Mouse (Mus musculus): ENCODE measurements at regions not wholly inside any gene's neighbourhood (a gene's known extent, or its start where the extent isn't known, plus 50 kb on each side); places are given as distances from the start of the nearest gene placed in this dataset.
A peak's percentile ranks its signal among the peaks of the same experiment; 100 is the strongest.

GRCm38 (mm10) chr9:115720306-115720705, 188.9 kb upstream of the Gadl1 start:
- H3K27me3 ChIP-seq (ENCODE audit: control insufficient read depth, insufficient read depth, low read length), result no peaks in the 10 kb centered on the region
- 0 out of 2 replicates have a peak, but pooled peaks cover 7% of the 10 kb centered on the region for H3K9me3 ChIP-seq (ENCODE audit: control insufficient read depth, low read length)
- no peak for DNase-seq (ENCODE audit: low spot score)
- no peaks in the 10 kb centered on the region for H3K4me1 ChIP-seq (replicated peaks; ENCODE audit: control insufficient read depth, insufficient read depth, low read length)
- H3K4me3 ChIP-seq (replicated peaks; ENCODE audit: low read length), result no peak overlapping the region
- ATAC-seq (ENCODE audit: low FRiP score), result no peak
- no peak overlapping the region for H3K27ac ChIP-seq
- H3K36me3 ChIP-seq (replicated peaks; ENCODE audit: control insufficient read depth, insufficient read depth), result no peaks in the 10 kb centered on the region
- WGBS, result 96% methylated on average over 2 of the region's 2 CpGs
- H3K4me2 ChIP-seq (replicated peaks), result no peak overlapping the region
- no peak overlapping the region for H3K9ac ChIP-seq

GRCm38 (mm10) chr9:115720841-115721240, 188.4 kb upstream of the Gadl1 start:
- Histone ChIP-seq H3K9ac (no peak overlapping the region), H3K27ac (no peak overlapping the region), H3K27me3 (ENCODE audit: control insufficient read depth, insufficient read depth, low read length) (no peaks in the 10 kb centered on the region), H3K4me2 (replicated peaks) (no peak overlapping the region), H3K36me3 (replicated peaks; ENCODE audit: control insufficient read depth, insufficient read depth) (no peaks in the 10 kb centered on the region), H3K4me1 (replicated peaks; ENCODE audit: control insufficient read depth, insufficient read depth, low read length) (no peaks in the 10 kb centered on the region), H3K9me3 (ENCODE audit: control insufficient read depth, low read length) (0 out of 2 replicates have a peak, but pooled peaks cover 9% of the 10 kb centered on the region), H3K4me3 (replicated peaks; ENCODE audit: low read length) (no peak overlapping the region)
- 97% methylated on average over 2 of the region's 2 CpGs for WGBS
- ATAC-seq (ENCODE audit: low FRiP score) (no peak), DNase-seq (ENCODE audit: low spot score) (no peak)

- 0 out of 2 replicates have a peak overlapping the region, but pooled peaks have one; percentile 26 for H3K27ac ChIP-seq
- no peaks in the 10 kb centered on the region for H3K27me3 ChIP-seq (ENCODE audit: control insufficient read depth, insufficient read depth, low read length)
- peaks cover 6% of the 10 kb centered on the region; the same call in 1 of the 2 replicates for H3K4me1 ChIP-seq (replicated peaks; ENCODE audit: control insufficient read depth, insufficient read depth, low read length)
- DNase-seq (ENCODE audit: low spot score) (no peak), ATAC-seq (ENCODE audit: low FRiP score) (no peak)
- H3K36me3 ChIP-seq (replicated peaks; ENCODE audit: control insufficient read depth, insufficient read depth), result no peaks in the 10 kb centered on the region
- H3K4me3 ChIP-seq (replicated peaks; ENCODE audit: low read length), result no peak overlapping the region
- H3K9ac ChIP-seq, result no peak overlapping the region
- no peak overlapping the region for H3K4me2 ChIP-seq (replicated peaks)
- H3K9me3 ChIP-seq (ENCODE audit: control insufficient read depth, low read length), result 0 out of 2 replicates have a peak, but pooled peaks cover 9% of the 10 kb centered on the region
- 6% methylated on average over 2 of the region's 2 CpGs for WGBS
Observed at GRCm38 (mm10) chr9:115724063-115724462, 185.2 kb upstream of the Gadl1 start.

GRCm38 (mm10) chr9:115727361-115727760, 181.9 kb upstream of the Gadl1 start:
- DNase-seq (ENCODE audit: low spot score) (peak; percentile 60), ATAC-seq (ENCODE audit: low FRiP score) (no peak)
- no peaks in the 10 kb centered on the region for H3K36me3 ChIP-seq (replicated peaks; ENCODE audit: control insufficient read depth, insufficient read depth)
- no peak overlapping the region for H3K27ac ChIP-seq
- 67% methylated on average over 5 of the region's 5 CpGs for WGBS
- H3K4me3 ChIP-seq (replicated peaks; ENCODE audit: low read length), result no peak overlapping the region
- H3K9ac ChIP-seq, result no peak overlapping the region
- peaks cover 6% of the 10 kb centered on the region; the same call in 1 of the 2 replicates for H3K4me1 ChIP-seq (replicated peaks; ENCODE audit: control insufficient read depth, insufficient read depth, low read length)
- H3K27me3 ChIP-seq (ENCODE audit: control insufficient read depth, insufficient read depth, low read length), result no peaks in the 10 kb centered on the region
- no peak overlapping the region for H3K4me2 ChIP-seq (replicated peaks)
- 0 out of 2 replicates have a peak, but pooled peaks cover 9% of the 10 kb centered on the region for H3K9me3 ChIP-seq (ENCODE audit: control insufficient read depth, low read length)

GRCm38 (mm10) chr9:115731557-115731956, 177.7 kb upstream of the Gadl1 start:
- Histone ChIP-seq H3K4me3 (replicated peaks; ENCODE audit: low read length) (no peak overlapping the region), H3K36me3 (replicated peaks; ENCODE audit: control insufficient read depth, insufficient read depth) (no peaks in the 10 kb centered on the region), H3K27me3 (ENCODE audit: control insufficient read depth, insufficient read depth, low read length) (no peaks in the 10 kb centered on the region), H3K4me1 (replicated peaks; ENCODE audit: control insufficient read depth, insufficient read depth, low read length) (peaks cover 6% of the 10 kb centered on the region; the same call in 1 of the 2 replicates), H3K9me3 (ENCODE audit: control insufficient read depth, low read length) (no peaks in the 10 kb centered on the region), H3K9ac (no peak overlapping the region), H3K4me2 (replicated peaks) (no peak overlapping the region), H3K27ac (no peak overlapping the region)
- 58% methylated on average over 6 of the region's 6 CpGs for WGBS
- DNase-seq (ENCODE audit: low spot score), result no peak
- no peak for ATAC-seq (ENCODE audit: low FRiP score)

GRCm38 (mm10) chr9:115733104-115733503, 176.2 kb upstream of the Gadl1 start:
- Histone ChIP-seq H3K27ac (no peak overlapping the region), H3K4me3 (replicated peaks; ENCODE audit: low read length) (no peak overlapping the region), H3K9me3 (ENCODE audit: control insufficient read depth, low read length) (no peaks in the 10 kb centered on the region), H3K9ac (no peak overlapping the region), H3K4me1 (replicated peaks; ENCODE audit: control insufficient read depth, insufficient read depth, low read length) (no peaks in the 10 kb centered on the region), H3K36me3 (replicated peaks; ENCODE audit: control insufficient read depth, insufficient read depth) (no peaks in the 10 kb centered on the region), H3K4me2 (replicated peaks) (no peak overlapping the region), H3K27me3 (ENCODE audit: control insufficient read depth, insufficient read depth, low read length) (no peaks in the 10 kb centered on the region)
- 93% methylated on average over 4 of the region's 4 CpGs for WGBS
- ATAC-seq (ENCODE audit: low FRiP score) (no peak), DNase-seq (ENCODE audit: low spot score) (no peak)

GRCm38 (mm10) chr9:115739984-115740383, 169.3 kb upstream of the Gadl1 start:
- no peak for ATAC-seq (ENCODE audit: low FRiP score)
- no peaks in the 10 kb centered on the region for H3K27me3 ChIP-seq (ENCODE audit: control insufficient read depth, insufficient read depth, low read length)
- no peaks in the 10 kb centered on the region for H3K4me1 ChIP-seq (replicated peaks; ENCODE audit: control insufficient read depth, insufficient read depth, low read length)
- no peak overlapping the region for H3K4me2 ChIP-seq (replicated peaks)
- WGBS, result 91% methylated on average over 5 of the region's 5 CpGs
- DNase-seq (ENCODE audit: low spot score), result no peak
- no peak overlapping the region for H3K27ac ChIP-seq
- H3K4me3 ChIP-seq (replicated peaks; ENCODE audit: low read length), result no peak overlapping the region
- H3K9ac ChIP-seq, result no peak overlapping the region
- H3K9me3 ChIP-seq (ENCODE audit: control insufficient read depth, low read length), result no peaks in the 10 kb centered on the region
- H3K36me3 ChIP-seq (replicated peaks; ENCODE audit: control insufficient read depth, insufficient read depth), result no peaks in the 10 kb centered on the region

- ATAC-seq (ENCODE audit: low FRiP score) (no peak), DNase-seq (ENCODE audit: low spot score) (no peak)
- Histone ChIP-seq H3K27me3 (ENCODE audit: control insufficient read depth, insufficient read depth, low read length) (no peaks in the 10 kb centered on the region), H3K4me3 (replicated peaks; ENCODE audit: low read length) (no peak overlapping the region), H3K4me1 (replicated peaks; ENCODE audit: control insufficient read depth, insufficient read depth, low read length) (no peaks in the 10 kb centered on the region), H3K9ac (no peak overlapping the region), H3K27ac (no peak overlapping the region), H3K4me2 (replicated peaks) (no peak overlapping the region), H3K36me3 (replicated peaks; ENCODE audit: control insufficient read depth, insufficient read depth) (no peaks in the 10 kb centered on the region), H3K9me3 (ENCODE audit: control insufficient read depth, low read length) (no peaks in the 10 kb centered on the region)
- 83% methylated on average over 9 of the region's 9 CpGs for WGBS
Observed at GRCm38 (mm10) chr9:115746436-115746835, 162.8 kb upstream of the Gadl1 start.

- Histone ChIP-seq H3K4me1 (replicated peaks; ENCODE audit: control insufficient read depth, insufficient read depth, low read length) (no peaks in the 10 kb centered on the region), H3K4me3 (replicated peaks; ENCODE audit: low read length) (no peak overlapping the region), H3K9me3 (ENCODE audit: control insufficient read depth, low read length) (0 out of 2 replicates have a peak, but pooled peaks cover 3% of the 10 kb centered on the region), H3K27me3 (ENCODE audit: control insufficient read depth, insufficient read depth, low read length) (no peaks in the 10 kb centered on the region), H3K36me3 (replicated peaks; ENCODE audit: control insufficient read depth, insufficient read depth) (no peaks in the 10 kb centered on the region), H3K9ac (no peak overlapping the region), H3K27ac (no peak overlapping the region), H3K4me2 (replicated peaks) (no peak overlapping the region)
- DNase-seq (ENCODE audit: low spot score), result no peak
- WGBS, result 54% methylated on average over 2 of the region's 2 CpGs
- no peak for ATAC-seq (ENCODE audit: low FRiP score)
Observed at GRCm38 (mm10) chr9:115760496-115760895, 148.8 kb upstream of the Gadl1 start.

GRCm38 (mm10) chr9:115764136-115764535, 145.1 kb upstream of the Gadl1 start:
- Histone ChIP-seq H3K4me3 (replicated peaks; ENCODE audit: low read length) (no peak overlapping the region), H3K9me3 (ENCODE audit: control insufficient read depth, low read length) (0 out of 2 replicates have a peak, but pooled peaks cover 3% of the 10 kb centered on the region), H3K4me1 (replicated peaks; ENCODE audit: control insufficient read depth, insufficient read depth, low read length) (no peaks in the 10 kb centered on the region), H3K4me2 (replicated peaks) (no peak overlapping the region), H3K36me3 (replicated peaks; ENCODE audit: control insufficient read depth, insufficient read depth) (no peaks in the 10 kb centered on the region), H3K9ac (no peak overlapping the region), H3K27ac (no peak overlapping the region), H3K27me3 (ENCODE audit: control insufficient read depth, insufficient read depth, low read length) (no peaks in the 10 kb centered on the region)
- no peak for ATAC-seq (ENCODE audit: low FRiP score)
- 69% methylated on average over 5 of the region's 5 CpGs for WGBS
- DNase-seq (ENCODE audit: low spot score), result no peak

Measured in hindbrain, embryonic 14.5 days (tissue).